Mouse (Mus musculus) heart, postnatal 0 days (tissue): ENCODE measurements at regions not wholly inside any gene's neighbourhood (a gene's known extent, or its start where the extent isn't known, plus 50 kb on each side); places are given as distances from the start of the nearest gene placed in this dataset.
"Not testable (repeated sequence)": the region's sequence is repeated elsewhere in the genome, so short reads cannot be mapped to it uniquely, and the experiment has no call there.

Source experiments
- CTCF ChIP-seq: IDR thresholded peaks from 2 replicates; pipeline ENCODE4 v1.5.1; 2016; ENCODE audit warnings: antibody characterized with exemption, control low read depth, low read depth
- EP300 ChIP-seq: IDR thresholded peaks from 2 replicates; pipeline ENCODE4 v1.6.1; 2016; ENCODE audit warnings: antibody characterized with exemption, low read depth

GRCm38 (mm10) chr3:8245822-8246221 is 1364.1 kb downstream of the Zfp704 start:
- not testable (repeated sequence) for TF ChIP-seq EP300, CTCF
